Mouse (Mus musculus) gastrocnemius, adult 8-10 months (tissue): Measurements from ENCODE around the gene Eaf1. TPM values are rescaled to one million over a fixed set of nuclear protein-coding genes. Genes with fewer than 3 reads are reported as not detected.
"Not testable (repeated sequence)": the region's sequence is repeated elsewhere in the genome, so short reads cannot be mapped to it uniquely, and the experiment has no call there.

Source experiments
- DNase-seq, 2 experiments: peaks; one replicate each; pipeline ENCODE4 v3.0.0; 2022; ENCODE audit warnings: low spot score in 2 of 2
- total RNA-seq, 4 experiments: library from RNA; stranded (reverse); gene quantifications; 2 replicates each; pipeline ENCODE4 v1.2.4; 2022

Eaf1 gene
- total RNA-seq, result 10 to 100 TPM in 2 of 4 experiments, 1 to 10 TPM in 2; 8.5 to 13.8 (median 9.7) TPM

- DNase-seq, result no peak
Observed at GRCm38 (mm10) chr14:31494349-31494974, at the start of gene Eaf1. Eaf1 (plus strand) TSS chr14:31494399.

DNA sequence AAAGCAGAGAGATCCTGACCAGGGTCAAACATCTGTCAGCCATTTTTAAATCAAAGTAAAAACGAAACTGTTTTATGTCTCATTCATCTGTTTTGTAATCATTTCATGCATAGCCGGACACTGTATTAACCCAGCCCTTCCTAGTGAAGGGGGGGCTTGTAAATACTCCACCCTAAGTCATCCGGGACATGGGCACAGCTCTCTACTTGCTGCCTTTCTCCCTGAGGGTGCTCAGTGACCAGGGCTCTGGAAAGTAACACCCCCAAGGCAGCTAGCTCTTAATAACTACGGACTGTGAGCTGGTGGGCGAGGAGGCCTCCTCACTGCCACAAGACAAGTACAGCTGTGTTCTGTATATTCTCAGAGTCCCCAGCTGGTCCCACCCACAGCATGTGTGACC, 45.2 kb upstream of the Eaf1 start:
- no peak for DNase-seq

- DNase-seq, result not testable (repeated sequence)
Observed at GRCm38 (mm10) chr14:31453946-31454345, 40.3 kb upstream of the Eaf1 start.

- no peak for DNase-seq
Observed at GRCm38 (mm10) chr14:31454849-31455566, 39.2 kb upstream of the Eaf1 start.

DNA sequence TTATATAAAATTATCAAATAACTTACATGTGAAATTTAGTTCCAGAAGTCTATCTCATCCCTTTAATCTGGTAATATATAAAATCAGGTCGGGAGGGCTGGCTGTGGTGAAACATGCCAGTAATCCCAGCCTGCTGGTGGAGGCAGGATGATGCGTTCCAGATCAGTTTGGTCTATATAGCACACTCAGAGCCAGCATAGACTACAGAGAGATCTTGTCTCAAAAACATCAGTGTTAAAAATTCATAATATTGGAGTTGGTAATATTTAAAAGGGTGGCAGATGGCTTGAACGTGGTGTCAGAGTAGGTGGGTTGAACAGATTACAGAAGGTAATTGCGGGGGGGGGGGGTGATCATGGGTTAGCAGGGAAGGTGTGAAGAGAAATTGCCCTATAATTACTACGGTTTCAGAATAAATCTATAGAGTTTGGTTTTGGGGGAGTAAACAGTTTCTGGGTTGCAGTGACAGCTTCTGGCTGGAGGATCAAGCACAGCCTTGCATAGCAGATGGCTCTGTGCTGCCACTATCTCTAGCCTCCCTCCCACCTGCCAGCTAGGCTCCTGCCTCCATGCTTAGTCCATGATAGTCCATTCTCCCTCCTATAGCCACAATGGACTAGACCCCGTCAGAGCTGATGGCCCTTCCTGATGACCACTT, 38.0 kb upstream of the Eaf1 start:
- DNase-seq, result no peak

- DNase-seq, result no peak
Observed at GRCm38 (mm10) chr14:31458006-31458405, 36.2 kb upstream of the Eaf1 start.

GRCm38 (mm10) chr14:31462226-31462625, 32.0 kb upstream of the Eaf1 start:
- not testable (repeated sequence) for DNase-seq

DNA sequence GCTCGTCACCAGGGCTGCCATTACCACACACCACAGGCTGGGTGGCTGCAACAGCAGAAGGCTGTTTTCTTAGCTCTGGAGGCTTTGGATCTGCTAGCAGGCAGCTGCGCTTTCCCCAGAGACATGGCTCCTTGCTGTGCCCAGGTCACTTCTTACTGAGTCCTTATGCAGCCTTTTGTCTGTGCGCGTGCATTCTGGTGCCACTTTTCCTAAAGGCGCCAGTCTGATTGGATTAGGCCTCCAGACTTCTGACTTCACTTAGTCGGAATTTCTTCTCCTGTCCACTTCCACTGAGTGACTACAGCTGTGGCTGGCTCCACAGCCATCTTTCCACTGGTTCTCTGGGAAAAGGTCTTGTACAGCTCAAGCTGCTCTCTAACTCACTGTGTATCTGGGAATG, 31.3 kb upstream of the Eaf1 start:
- no peak for DNase-seq

GRCm38 (mm10) chr14:31464176-31464575, 30.0 kb upstream of the Eaf1 start:
- no peak for DNase-seq

DNA sequence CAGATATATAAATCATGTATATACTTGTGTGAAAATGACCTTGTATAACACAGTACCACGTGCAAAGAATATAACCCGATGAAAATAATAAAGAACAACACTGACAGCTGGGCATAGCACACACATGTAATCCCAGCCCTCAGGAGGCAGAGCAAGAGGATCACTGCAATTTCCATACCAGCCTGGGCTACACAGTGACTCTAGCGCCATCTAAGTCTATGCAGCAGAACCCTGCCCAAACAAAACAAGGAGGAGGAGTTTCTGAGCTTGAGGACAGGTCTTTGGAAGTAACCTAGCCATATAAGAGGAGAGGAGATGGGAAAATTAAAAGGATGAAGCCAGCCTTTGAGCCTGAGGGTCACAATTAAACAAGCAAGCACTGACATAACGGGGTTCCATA, 24.5 kb upstream of the Eaf1 start:
- no peak for DNase-seq

DNA sequence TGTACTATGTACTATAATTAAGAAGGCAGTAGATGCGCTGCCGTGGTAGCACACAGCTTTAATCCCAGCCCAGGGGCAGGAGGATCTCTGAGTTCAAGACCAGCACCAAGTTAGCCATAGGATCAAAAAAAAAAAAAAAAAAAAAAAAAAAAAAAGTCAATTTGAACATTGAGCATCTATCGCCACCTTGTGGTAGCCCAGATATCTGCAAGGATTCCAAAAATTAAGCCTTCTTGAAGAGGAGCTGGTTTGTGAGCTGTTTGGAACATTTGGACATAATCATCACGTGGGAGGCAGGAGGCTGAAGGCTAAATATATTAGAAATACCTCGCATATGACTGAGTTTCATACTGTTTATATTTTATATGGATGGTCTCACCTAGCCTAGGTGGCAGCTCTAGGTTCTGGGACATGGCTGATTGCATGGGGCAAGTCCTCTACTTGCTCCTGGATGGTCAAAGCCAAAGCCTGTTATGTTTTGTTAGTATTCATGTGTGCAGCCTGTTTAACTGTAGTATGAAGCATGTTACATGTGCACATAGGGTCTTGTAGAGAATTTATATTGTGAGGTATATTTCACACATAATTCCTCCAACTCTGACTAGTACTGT, 21.6 kb upstream of the Eaf1 start:
- peak; percentile 18 to 30 for DNase-seq

- no peak for DNase-seq
Observed at GRCm38 (mm10) chr14:31473297-31473696, 20.9 kb upstream of the Eaf1 start.

- no peak for DNase-seq
Observed at GRCm38 (mm10) chr14:31482417-31482816, 11.8 kb upstream of the Eaf1 start.

DNA sequence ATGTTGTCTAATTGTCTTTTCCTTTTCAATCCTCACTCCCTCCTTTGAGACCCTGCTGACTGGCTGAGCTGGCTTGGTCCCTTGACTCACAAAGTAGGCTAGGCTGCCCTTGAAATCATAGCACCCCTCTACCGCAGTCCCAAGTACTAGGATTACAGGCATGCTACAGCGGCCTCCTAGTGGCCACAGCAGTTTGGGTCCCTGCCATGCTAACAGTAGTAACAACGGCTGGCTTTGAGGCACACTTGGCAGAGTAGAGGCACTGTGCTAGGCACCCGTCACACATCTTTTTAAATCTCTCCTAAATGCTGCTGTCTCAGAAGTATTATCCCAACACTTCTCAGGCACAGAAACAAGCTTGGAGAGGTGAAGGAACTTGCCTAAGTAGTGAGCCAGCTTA, 7.7 kb upstream of the Eaf1 start:
- no peak for DNase-seq

DNA sequence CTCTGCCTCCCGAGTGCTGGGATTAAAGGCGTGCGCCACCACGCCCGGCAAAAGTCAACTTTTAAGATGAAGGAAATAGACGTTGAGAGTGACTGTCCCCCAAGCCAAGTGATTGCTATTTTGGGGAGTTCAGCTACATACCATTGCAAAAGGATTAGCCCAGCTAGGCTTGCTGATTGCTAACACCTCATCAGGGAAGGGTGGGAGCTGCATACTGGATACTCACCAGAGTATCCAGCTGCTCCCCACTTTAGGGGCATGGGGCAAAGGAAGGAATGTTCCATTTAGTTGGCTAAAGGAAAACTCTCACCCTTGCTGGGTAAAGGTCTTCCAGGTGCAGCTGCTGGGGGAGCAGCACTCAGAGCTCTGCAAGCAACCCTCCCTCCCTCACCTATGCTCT, 6.1 kb upstream of the Eaf1 start:
- DNase-seq, result no peak

GRCm38 (mm10) chr14:31493901-31494300, 298 bp upstream of the Eaf1 start:
- no peak for DNase-seq

DNA sequence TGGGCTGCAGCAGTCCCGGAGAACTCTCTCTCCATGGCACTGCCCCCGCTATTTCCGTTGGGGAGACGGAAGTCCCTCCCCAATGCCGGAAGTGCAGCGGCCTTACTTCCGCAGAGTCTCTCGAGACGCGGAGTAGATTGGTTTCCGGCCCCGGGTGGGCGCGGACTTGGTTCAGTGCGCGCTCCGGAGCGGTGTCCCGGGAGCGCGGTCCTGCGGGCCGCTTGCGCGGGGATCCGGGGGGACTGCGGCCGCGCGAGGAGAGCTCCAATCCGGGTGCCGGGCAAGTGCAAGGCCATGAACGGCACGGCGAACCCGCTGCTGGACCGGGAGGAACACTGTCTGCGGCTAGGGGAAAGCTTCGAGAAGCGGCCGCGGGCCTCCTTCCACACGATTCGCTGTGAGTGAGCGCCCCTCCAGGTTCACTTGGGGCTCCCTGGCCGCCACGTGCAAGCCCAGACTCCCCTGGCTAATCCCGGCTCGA, 816 bp downstream of the Eaf1 start, which contains the start of gene Mettl6:
TSS of gene Mettl6 (minus strand) at position 66 of the 481 bp plus-strand sequence.
- peak; percentile 80 to 81 for DNase-seq

GRCm38 (mm10) chr14:31495538-31495937, 1.3 kb downstream of the Eaf1 start:
- DNase-seq, result no peak

DNA sequence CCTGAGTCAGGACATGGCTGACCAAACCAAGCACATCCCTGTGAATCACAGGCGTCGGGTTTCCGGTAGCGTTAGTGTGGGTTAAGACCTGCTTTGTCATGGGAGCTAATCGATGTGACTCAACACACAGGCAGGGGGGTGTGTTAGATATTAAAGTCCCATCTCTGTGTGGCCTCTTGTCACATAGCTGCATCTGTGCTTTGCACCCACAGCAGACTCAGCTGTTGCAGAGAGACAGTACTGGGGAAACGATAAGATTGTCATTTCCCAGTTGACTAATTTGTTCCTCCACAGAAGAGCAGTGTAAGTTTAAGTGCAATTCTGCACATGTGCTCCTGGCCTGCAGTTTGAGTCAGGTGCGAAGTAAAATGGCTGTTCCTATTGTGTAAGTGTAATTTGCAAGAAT, 2.0 kb downstream of the Eaf1 start:
- no peak for DNase-seq

DNA sequence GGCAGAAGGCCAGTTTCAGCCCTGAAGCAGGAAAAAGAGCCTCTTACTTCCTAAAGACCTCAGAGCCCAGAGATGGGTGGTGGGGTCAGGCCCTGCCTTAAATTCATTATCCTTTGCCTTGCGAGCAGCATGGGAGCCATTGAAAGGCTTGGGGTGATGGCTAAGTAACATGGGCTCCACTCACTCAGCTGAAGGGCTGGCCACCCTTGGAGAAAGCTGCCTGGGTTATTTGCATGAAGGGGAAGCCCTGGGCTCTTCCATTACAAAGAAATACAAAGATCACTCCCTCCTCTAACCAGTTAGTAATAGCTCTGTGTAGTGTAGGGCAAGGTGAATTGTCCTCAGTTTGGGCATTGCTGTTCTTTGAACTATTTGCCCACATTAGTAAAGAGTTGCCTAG, 5.3 kb downstream of the Eaf1 start:
- DNase-seq, result no peak

DNA sequence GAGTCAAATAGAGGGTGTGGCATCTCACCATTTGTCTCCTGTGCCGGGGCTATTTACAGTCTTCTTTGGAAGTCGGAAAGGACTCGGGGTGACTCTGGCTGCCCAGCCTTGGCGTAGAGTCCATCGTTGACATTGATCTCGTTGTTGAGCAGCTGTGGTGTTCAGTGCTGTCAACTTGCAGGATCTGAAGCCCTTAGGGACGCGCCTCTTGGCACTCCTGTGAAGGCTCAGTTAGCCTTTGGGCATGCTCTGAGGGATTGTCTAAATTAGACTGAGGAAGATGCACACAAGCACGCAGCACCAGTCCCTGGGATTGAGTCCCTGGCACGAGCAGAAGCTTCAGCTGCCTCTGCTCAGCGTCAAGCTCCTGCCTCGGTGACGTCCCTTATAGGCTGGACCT, 9.2 kb downstream of the Eaf1 start:
- DNase-seq, result peak; percentile 60 to 78

- no peak for DNase-seq
Observed at GRCm38 (mm10) chr14:31506456-31506855, 12.3 kb downstream of the Eaf1 start.
